Comparison of ENCODE assay signal across 9 mouse cellular contexts in genomic region chr12:109542635-109543249, GRCm38 (mm10). TPM values are rescaled to one million over a fixed set of nuclear protein-coding genes. Genes with fewer than 3 reads are reported as not detected.
A peak's percentile ranks its signal among the peaks of the same experiment; 100 is the strongest.
DNase-seq lines count a peak whose midpoint lies in the region; ATAC-seq and TF ChIP-seq lines count a peak whose summit lies in the region.
"Had no signal": no experiment of that assay in that cellular context is flagged by ENCODE, and none has a peak within 500 bp of the region (broad histone marks: within the 10 kb centered on the region; RNA-seq: fewer than 3 reads in every experiment).

No protein-coding gene starts in this region.

- no peak for DNase-seq in heart, adult 8-10 months (ENCODE audit: low spot score)
- peak; percentile 70 for DNase-seq in cerebellum, adult 11 months
- peak; percentile 81 for DNase-seq in forebrain, embryonic 14.5 days (ENCODE audit: low spot score)
- DNase-seq in induced T-regulatory cell, adult 2 months (ENCODE audit: low read depth): peak; percentile 76
- peak; percentile 69 for DNase-seq in liver, embryonic 11.5 days (ENCODE audit: low spot score)
- DNase-seq in natural killer cell, adult 2 months (ENCODE audit: low spot score in 2 of 2): peak; percentile 12 to 52

- H3K4me3 ChIP-seq in heart, embryonic 11.5 days (ENCODE audit: low read depth, low read length): peak overlapping the region; percentile 50
- peak overlapping the region; percentile 37 for H3K4me3 ChIP-seq in forebrain, embryonic 14.5 days (ENCODE audit: low read depth, low read length)
- peak overlapping the region; percentile 54 for H3K4me3 ChIP-seq in liver, embryonic 11.5 days (ENCODE audit: low read depth, low read length)
- H3K4me3 ChIP-seq in testis, adult 2 months (ENCODE audit: control insufficient read depth, low read depth, low read length): no peak overlapping the region; the same call in 1 of the 2 replicates

- H3K27me3 ChIP-seq in heart, embryonic 11.5 days (ENCODE audit: control insufficient read depth, insufficient read depth, low read length): no peaks in the 10 kb centered on the region
- no peaks in the 10 kb centered on the region for H3K27me3 ChIP-seq in forebrain, embryonic 14.5 days (replicated peaks; ENCODE audit: control insufficient read depth, insufficient read depth, low read length)
- peaks cover 8% of the 10 kb centered on the region for H3K27me3 ChIP-seq in liver, embryonic 11.5 days (replicated peaks; ENCODE audit: control insufficient read depth, insufficient read depth, low read length)
- H3K27me3 ChIP-seq in testis, adult 2 months (ENCODE audit: control insufficient read depth, insufficient read depth, low read length): no peaks in the 10 kb centered on the region
- H3K27me3 ChIP-seq: CH12.LX had no signal

- 38% methylated on average over 17 of the region's 17 CpGs for WGBS in heart, embryonic 11.5 days (ENCODE audit: insufficient replicate concordance)
- 60% methylated on average over 13 of the region's 17 CpGs for WGBS in forebrain, embryonic 14.5 days
- WGBS in liver, embryonic 11.5 days: 32% methylated on average over 16 of the region's 17 CpGs

- no peaks in the 10 kb centered on the region for H3K4me1 ChIP-seq in heart, embryonic 11.5 days (ENCODE audit: control insufficient read depth, insufficient read depth, low read length)
- H3K4me1 ChIP-seq in forebrain, embryonic 14.5 days (ENCODE audit: control insufficient read depth, insufficient read depth, low read length): peaks cover 15% of the 10 kb centered on the region
- H3K4me1 ChIP-seq in liver, embryonic 11.5 days (replicated peaks; ENCODE audit: control insufficient read depth, insufficient read depth, low read length): peaks cover 2% of the 10 kb centered on the region; the same call in 1 of the 2 replicates
- peaks cover 15% of the 10 kb centered on the region for H3K4me1 ChIP-seq in testis, adult 2 months (ENCODE audit: control insufficient read depth, insufficient read depth, low read length)

- no peak for TF ChIP-seq POLR2A in testis, adult 2 months (IDR thresholded peaks at IDR 0.05; ENCODE audit: control insufficient read depth, low read depth, low read length)

- peaks cover 18% of the 10 kb centered on the region for H3K9me3 ChIP-seq in heart, embryonic 11.5 days (replicated peaks; ENCODE audit: control insufficient read depth, low read length)
- peaks cover 3% of the 10 kb centered on the region; the same call in 1 of the 2 replicates for H3K9me3 ChIP-seq in forebrain, embryonic 14.5 days (replicated peaks; ENCODE audit: control insufficient read depth, low read length)
- H3K9me3 ChIP-seq in liver, embryonic 11.5 days (ENCODE audit: control insufficient read depth, low read length): peaks cover 31% of the 10 kb centered on the region

- peaks cover 6% of the 10 kb centered on the region for H3K36me3 ChIP-seq in heart, embryonic 11.5 days (ENCODE audit: control insufficient read depth, insufficient read depth, low read length)
- H3K36me3 ChIP-seq in forebrain, embryonic 14.5 days (ENCODE audit: control insufficient read depth, insufficient read depth, low read length): peaks cover 11% of the 10 kb centered on the region
- H3K36me3 ChIP-seq in liver, embryonic 11.5 days (ENCODE audit: control insufficient read depth, insufficient read depth, low read length): peaks cover 3% of the 10 kb centered on the region; the same call in 1 of the 2 replicates
- no peaks in the 10 kb centered on the region for H3K36me3 ChIP-seq in testis, adult 2 months (ENCODE audit: control insufficient read depth, insufficient read depth, low read length)

- peak; percentile 51 for ATAC-seq in heart, embryonic 11.5 days (replicated peaks; ENCODE audit: insufficient number of reproducible peaks, low FRiP score, low TSS enrichment)
- ATAC-seq in forebrain, embryonic 14.5 days: peak; percentile 13; the same call in 1 of the 2 replicates
- peak; percentile 73 for ATAC-seq in liver, embryonic 11.5 days (replicated peaks; ENCODE audit: low FRiP score)

- H3K27ac ChIP-seq in heart, embryonic 11.5 days (ENCODE audit: low read depth, low read length): no peak overlapping the region
- H3K27ac ChIP-seq in forebrain, embryonic 14.5 days (ENCODE audit: low read depth, low read length): peak overlapping the region; percentile 21; the same call in 1 of the 2 replicates
- H3K27ac ChIP-seq in liver, embryonic 11.5 days (ENCODE audit: low read depth, low read length): no peak overlapping the region
- H3K27ac ChIP-seq in testis, adult 2 months (ENCODE audit: control insufficient read depth, insufficient read depth, low read depth, low read length): no peak overlapping the region

- H3K4me2 ChIP-seq in heart, embryonic 11.5 days: peak overlapping the region; percentile 45
- H3K4me2 ChIP-seq in forebrain, embryonic 14.5 days (ENCODE audit: low read length): peak overlapping the region; percentile 41; the same call in 1 of the 2 replicates
- no peak overlapping the region for H3K4me2 ChIP-seq in liver, embryonic 11.5 days

- no peak overlapping the region for H3K9ac ChIP-seq in heart, embryonic 11.5 days (ENCODE audit: low read depth, low read length)
- H3K9ac ChIP-seq in forebrain, embryonic 14.5 days (ENCODE audit: low read length): no peak overlapping the region
- H3K9ac ChIP-seq in liver, embryonic 11.5 days (ENCODE audit: low read depth, low read length): no peak overlapping the region

- peak; percentile 97 for TF ChIP-seq CTCF in testis, adult 2 months (IDR thresholded peaks at IDR 0.05; ENCODE audit: control insufficient read depth, insufficient read depth, insufficient replicate concordance, low read depth, low read length)

RNA-seq across cellular contexts. Expression of gene Rtl1, which starts 57.4 kb away (rescaled TPM):
- 0.56 and 0.69 TPM in 2 replicates for polyA plus RNA-seq in heart, embryonic 11.5 days (2014; fragmentation: Nextera tagmentation; extraction: Ambion mirVana)
- total RNA-seq in heart, adult 8-10 months (2022): under 1 TPM in 1 of 4 experiments, not detected in 3; 0.05 TPM
- polyA plus RNA-seq in forebrain, embryonic 14.5 days (2014; fragmentation: Nextera tagmentation; extraction: Ambion mirVana): 0.37 and 0.58 TPM in 2 replicates
- 1.6 TPM in 2 replicates for polyA plus RNA-seq in liver, embryonic 11.5 days (2014; fragmentation: Nextera tagmentation; extraction: Ambion mirVana)
- polyA plus RNA-seq in testis, adult 2 months (2012; rRNA removed): not detected in 2 replicates
- total RNA-seq: CH12.LX had no signal

Comparison
In these comparisons a context has a peak if more than half of its experiments do, and no peak if none do; other contexts are left out.
1. ATAC-seq: peak in every context shown above with its lines; median percentile 73 in liver, embryonic 11.5 days; 51 in heart, embryonic 11.5 days; 13 in forebrain, embryonic 14.5 days.